Mouse (Mus musculus): ENCODE results near the gene Nipa2. TPM values are rescaled to one million over a fixed set of nuclear protein-coding genes. Genes with fewer than 3 reads are reported as not detected.

Gene Nipa2
- total and polyA plus RNA-seq, 3 experiments, result 24.4 to 50.4 (median 45.2) TPM

- Histone ChIP-seq H3K79me2 (replicated peaks; ENCODE audit: control insufficient read depth, extremely low read depth, insufficient read depth, poor library complexity, severe bottlenecking) (no peaks in the 10 kb centered on the region), H3K36me3 (replicated peaks in 1 of 2; ENCODE audit: control insufficient read depth in 1 of 2, insufficient read depth in 1 of 2, low read length in 1 of 2) (peaks cover 2 to 12% of the 10 kb centered on the region in 2 experiments), H3K4me1 (ENCODE audit: control insufficient read depth in 1 of 2, insufficient read depth in 2 of 2) (peaks cover 9 to 21% of the 10 kb centered on the region in 2 experiments; a peak in 3 of 4 replicates), H3K9ac (ENCODE audit: insufficient read depth, low read depth) (no peak overlapping the region), H3K4me2 (ENCODE audit: insufficient read depth, low read depth, poor library complexity, severe bottlenecking) (no peak overlapping the region), H3K27me3 (replicated peaks) (no peaks in the 10 kb centered on the region), H3K4me3 (replicated peaks in 1 of 3; ENCODE audit: low read depth in 2 of 3, low read length in 2 of 3, poor library complexity in 1 of 3) (no peak overlapping the region), H3K27ac (ENCODE audit: insufficient read depth, low read depth) (no peak overlapping the region), H3K9me3 (replicated peaks; ENCODE audit: low read length) (no peaks in the 10 kb centered on the region)
- no peak for TF ChIP-seq USF1 (IDR thresholded peaks at IDR 0.05; ENCODE audit: low read depth, low read length)
- TF ChIP-seq MAX (IDR thresholded peaks at IDR 0.05; ENCODE audit: low read length), result no peak
- TF ChIP-seq ETS1 (conservative IDR thresholded peaks at IDR 0.05; ENCODE audit: low read depth, low read length), result no peak
- no peak for TF ChIP-seq MEF2A (IDR thresholded peaks at IDR 0.05; ENCODE audit: borderline replicate concordance, low read depth, low read length)
- TF ChIP-seq MAFK (IDR thresholded peaks at IDR 0.05; ENCODE audit: insufficient replicate concordance, low read length), result no peak
- TF ChIP-seq JUND (conservative IDR thresholded peaks at IDR 0.05; ENCODE audit: low read depth, low read length), result no peak
- no peak for TF ChIP-seq PAX5 (IDR thresholded peaks at IDR 0.05; ENCODE audit: low read length)
- TF ChIP-seq SIN3A (IDR thresholded peaks at IDR 0.05; ENCODE audit: low read length), result no peak
- TF ChIP-seq ELF1 (IDR thresholded peaks at IDR 0.05; ENCODE audit: low read depth, low read length), result no peak
- TF ChIP-seq TCF12 (IDR thresholded peaks at IDR 0.05; ENCODE audit: low read depth, low read length), result no peak
- no peak for TF ChIP-seq ZC3H11A (IDR thresholded peaks at IDR 0.05; ENCODE audit: low read depth, low read length)
- no peak for DNase-seq (ENCODE audit: extremely low read depth)
- in situ Hi-C loops (cut with MboI; ENCODE audit: low pct_ligation_motif_present, low pct_unique_long_range_greater_than_20kb, low sequenced_read_pairs) (loop anchor here (10.0 kb wide), 1 partner anchor 63 kb away; no protein-coding TSS in a partner anchor), dilution Hi-C loops (cut with MboI; ENCODE audit: extremely low pct_ligation_motif_present, extremely low pct_unique_long_range_greater_than_20kb, low sequenced_read_pairs) (no loop called here)
Measured at GRCm38 (mm10) chr7:55981511-55981910, 19.2 kb upstream of the Nipa2 start.

DNA sequence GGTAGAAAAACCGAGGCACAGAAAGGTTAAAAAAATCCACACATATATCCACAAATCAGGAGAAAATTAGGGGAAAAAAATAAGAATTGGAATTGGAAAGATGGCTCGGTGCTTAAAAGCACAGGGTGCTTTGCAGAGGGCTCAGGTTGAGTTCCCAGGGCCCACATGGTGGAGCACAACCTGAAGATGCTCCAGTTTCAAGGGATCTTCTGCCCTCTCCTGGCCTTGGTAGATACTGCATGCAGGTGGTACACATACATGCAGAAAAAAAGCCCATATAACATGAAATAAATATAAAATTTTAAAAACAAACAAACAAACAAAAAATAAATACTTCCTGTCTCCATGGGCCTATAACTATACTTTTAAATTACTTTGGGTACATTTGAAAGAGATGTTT, 12.2 kb upstream of the Nipa2 start:
- dilution Hi-C loops (cut with MboI; ENCODE audit: extremely low pct_ligation_motif_present, extremely low pct_unique_long_range_greater_than_20kb, low sequenced_read_pairs), result no loop called here
- TF ChIP-seq CHD2 (IDR thresholded peaks at IDR 0.05; ENCODE audit: low read length) (no peak), USF2 (conservative IDR thresholded peaks at IDR 0.05; ENCODE audit: low read depth, low read length) (no peak), CTCF (conservative IDR thresholded peaks at IDR 0.05 in 1 of 2, IDR thresholded peaks at IDR 0.05 in 1 of 2; ENCODE audit: low read depth in 2 of 2, low read length in 2 of 2) (peak in 1 of 2 experiments; percentile 38; a peak in 2 of 4 replicates), HCFC1 (IDR thresholded peaks at IDR 0.05; ENCODE audit: low read depth, low read length) (no peak), ZMIZ1 (IDR thresholded peaks at IDR 0.05; ENCODE audit: low read depth, low read length) (no peak), ZC3H11A (IDR thresholded peaks at IDR 0.05; ENCODE audit: low read depth, low read length) (no peak), GABPA (IDR thresholded peaks at IDR 0.05; ENCODE audit: insufficient replicate concordance, low read depth, low read length) (no peak), SMC3 (IDR thresholded peaks at IDR 0.05; ENCODE audit: low read depth, low read length) (peak; percentile 2; the same call in 1 of the 2 replicates), BHLHE40 (IDR thresholded peaks at IDR 0.05; ENCODE audit: low read depth, low read length) (no peak), USF1 (IDR thresholded peaks at IDR 0.05; ENCODE audit: low read depth, low read length) (no peak), EP300 (IDR thresholded peaks at IDR 0.05; ENCODE audit: low read length) (no peak), POLR2A (IDR thresholded peaks at IDR 0.05; ENCODE audit: low read depth, low read length) (no peak), JUN (IDR thresholded peaks at IDR 0.05; ENCODE audit: insufficient read depth, low read depth, low read length) (no peak), CHD1 (IDR thresholded peaks at IDR 0.05; ENCODE audit: low read depth, low read length) (no peak), TBP (conservative IDR thresholded peaks at IDR 0.05; ENCODE audit: low read depth, low read length) (no peak), MYC (IDR thresholded peaks at IDR 0.05; ENCODE audit: low read depth, low read length) (no peak), ELF1 (IDR thresholded peaks at IDR 0.05; ENCODE audit: low read depth, low read length) (no peak), RAD21 (IDR thresholded peaks at IDR 0.05; ENCODE audit: low read depth, low read length) (peak; percentile 36)

More for the DNA sequence above, 12.2 kb upstream of the Nipa2 start:
- Histone ChIP-seq H3K4me2 (ENCODE audit: insufficient read depth, low read depth, poor library complexity, severe bottlenecking) (no peak overlapping the region), H3K4me1 (ENCODE audit: control insufficient read depth in 1 of 2, insufficient read depth in 2 of 2) (peaks cover 0 to under 1% of the 10 kb centered on the region in 2 experiments; a peak in 1 of 4 replicates), H3K9ac (ENCODE audit: insufficient read depth, low read depth) (no peak overlapping the region), H3K27me3 (replicated peaks) (no peaks in the 10 kb centered on the region), H3K36me3 (replicated peaks in 1 of 2; ENCODE audit: control insufficient read depth in 1 of 2, insufficient read depth in 1 of 2, low read length in 1 of 2) (peaks cover 0 to 3% of the 10 kb centered on the region in 2 experiments), H3K27ac (ENCODE audit: insufficient read depth, low read depth) (no peak overlapping the region), H3K4me3 (replicated peaks in 1 of 3; ENCODE audit: low read depth in 2 of 3, low read length in 2 of 3, poor library complexity in 1 of 3) (no peak overlapping the region), H3K79me2 (replicated peaks; ENCODE audit: control insufficient read depth, extremely low read depth, insufficient read depth, poor library complexity, severe bottlenecking) (no peaks in the 10 kb centered on the region), H3K9me3 (replicated peaks; ENCODE audit: low read length) (peaks cover 3% of the 10 kb centered on the region)
- in situ Hi-C loops (cut with MboI; ENCODE audit: low pct_ligation_motif_present, low pct_unique_long_range_greater_than_20kb, low sequenced_read_pairs), result no loop called here
- no peak for DNase-seq (ENCODE audit: extremely low read depth)
